Mouse (Mus musculus): Measurements from ENCODE around the gene Txndc9.
"Not testable (repeated sequence)": the region's sequence is repeated elsewhere in the genome, so short reads cannot be mapped to it uniquely, and the experiment has no call there.

Gene Txndc9

DNA sequence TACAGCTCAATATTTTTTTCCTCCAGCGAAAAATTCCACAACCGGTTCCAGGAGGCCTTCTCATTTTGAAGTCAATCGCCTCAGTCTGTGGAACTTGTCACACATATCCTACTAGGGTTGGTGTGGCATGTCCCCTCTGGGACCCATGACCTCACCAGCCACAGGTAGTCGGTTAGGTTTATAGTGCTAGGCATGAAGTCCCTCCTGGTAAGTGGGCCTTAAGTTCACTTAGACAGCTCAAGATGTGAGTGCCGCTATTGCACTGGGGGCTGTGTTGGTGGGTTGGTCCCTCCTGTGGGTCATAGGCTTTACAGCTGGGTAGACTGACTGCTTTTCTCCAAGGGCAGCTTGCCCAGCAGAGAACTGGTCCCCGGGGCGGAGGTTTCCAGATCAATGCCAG lies 20.4 kb downstream of the Txndc9 start:
- no peak for ATAC-seq (ENCODE audit: insufficient number of reproducible peaks, low FRiP score, low TSS enrichment)

DNA sequence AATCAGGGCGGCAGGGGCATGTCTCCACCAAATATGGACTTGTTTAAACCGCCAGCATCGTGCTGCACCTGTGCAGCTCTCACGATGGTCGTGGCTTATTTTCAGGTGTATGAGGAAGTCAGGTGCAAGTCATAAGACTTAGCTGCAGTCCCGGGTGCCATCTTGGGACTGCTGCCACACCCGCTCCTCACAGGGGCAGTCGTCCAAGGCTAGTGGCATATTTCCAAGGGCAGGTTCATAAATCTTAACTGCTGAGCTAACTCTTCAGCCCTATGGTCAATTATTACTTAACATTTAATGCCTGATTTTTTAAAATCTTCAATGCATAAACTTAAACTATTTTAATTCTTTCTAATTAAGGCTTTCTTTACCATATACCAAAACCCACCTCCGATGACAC lies 21.0 kb downstream of the Txndc9 start:
- ATAC-seq (ENCODE audit: insufficient number of reproducible peaks, low FRiP score, low TSS enrichment), result not testable (repeated sequence)

DNA sequence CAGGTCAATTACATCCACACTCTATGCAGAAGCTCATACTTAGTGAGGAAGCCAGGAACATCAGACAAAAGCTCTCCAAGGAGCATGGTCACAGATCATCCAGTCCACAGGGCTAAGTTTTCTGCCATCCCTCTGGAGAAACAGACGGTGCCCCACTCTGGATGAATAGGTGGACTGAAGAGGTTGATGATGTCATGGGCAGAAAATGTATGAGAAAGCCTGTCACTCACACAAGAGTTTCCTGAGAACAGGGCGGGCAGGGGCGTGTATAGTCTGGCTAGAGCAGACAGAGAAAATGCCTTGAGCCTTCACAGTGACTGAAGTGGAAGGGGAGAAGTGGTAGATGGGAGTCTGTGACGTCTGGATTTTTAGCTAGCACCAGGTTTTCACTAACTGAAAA lies 26.2 kb downstream of the Txndc9 start:
- ATAC-seq (ENCODE audit: insufficient number of reproducible peaks, low FRiP score, low TSS enrichment), result no peak

DNA sequence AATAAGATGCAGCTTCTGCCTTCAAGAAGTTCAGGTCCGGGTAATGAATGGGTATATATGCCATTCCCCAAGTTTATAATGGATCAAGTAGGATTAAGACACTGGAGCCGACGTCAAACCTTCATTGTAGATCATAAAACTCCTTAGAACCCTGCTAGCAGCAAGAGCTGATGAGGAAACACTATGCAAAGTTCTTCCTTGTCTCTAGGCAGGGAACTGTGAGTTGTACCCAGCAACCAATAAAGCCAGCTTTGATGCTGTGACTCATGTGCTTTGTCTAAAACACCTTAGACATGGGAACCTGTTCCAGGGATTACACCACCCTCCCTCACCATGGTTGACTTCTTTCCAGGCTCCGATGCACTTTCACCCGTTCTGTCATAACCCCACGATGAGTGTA lies 28.9 kb downstream of the Txndc9 start:
- ATAC-seq (ENCODE audit: insufficient number of reproducible peaks, low FRiP score, low TSS enrichment), result no peak

DNA sequence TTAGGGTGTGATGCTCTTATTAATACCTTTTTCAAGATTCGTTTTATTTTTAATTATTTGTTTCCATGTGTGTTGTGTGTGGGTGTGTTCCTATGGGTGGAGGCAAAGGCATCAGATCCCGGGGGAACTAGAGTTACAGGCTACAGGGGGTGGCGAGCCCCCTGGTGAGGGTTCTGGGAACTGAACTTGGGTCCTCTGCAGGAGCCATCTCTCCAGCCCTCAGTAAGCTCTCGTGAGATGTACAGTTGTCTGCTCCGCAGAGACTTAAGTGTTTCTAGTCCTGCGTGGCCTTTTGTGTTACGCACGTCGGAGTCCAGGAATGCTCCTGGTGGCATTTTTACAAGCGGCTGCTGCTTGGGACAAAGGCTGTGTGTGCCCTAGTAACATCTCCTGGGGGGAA lies 32.1 kb downstream of the Txndc9 start:
- no peak for ATAC-seq (ENCODE audit: insufficient number of reproducible peaks, low FRiP score, low TSS enrichment)

DNA sequence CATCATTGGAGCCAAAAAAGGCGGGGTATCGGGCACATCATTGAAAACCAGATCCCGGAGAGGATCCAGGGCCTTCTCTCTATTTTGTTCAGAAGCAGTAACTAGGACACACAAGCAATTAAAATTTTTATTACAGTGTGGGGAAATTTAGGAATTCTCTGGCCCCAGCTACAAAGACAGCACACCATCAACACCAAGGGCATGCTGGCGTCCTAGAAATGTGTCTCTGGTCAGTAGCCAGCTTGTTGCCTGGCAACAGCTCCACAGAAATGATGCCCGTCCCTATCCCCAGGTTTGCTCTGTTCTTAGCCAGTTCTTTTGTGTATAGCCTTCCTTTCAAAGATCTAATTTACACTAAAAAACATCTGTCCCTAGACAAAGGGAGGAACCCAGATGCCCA lies 38.2 kb downstream of the Txndc9 start:
- no peak for ATAC-seq (ENCODE audit: insufficient number of reproducible peaks, low FRiP score, low TSS enrichment)

DNA sequence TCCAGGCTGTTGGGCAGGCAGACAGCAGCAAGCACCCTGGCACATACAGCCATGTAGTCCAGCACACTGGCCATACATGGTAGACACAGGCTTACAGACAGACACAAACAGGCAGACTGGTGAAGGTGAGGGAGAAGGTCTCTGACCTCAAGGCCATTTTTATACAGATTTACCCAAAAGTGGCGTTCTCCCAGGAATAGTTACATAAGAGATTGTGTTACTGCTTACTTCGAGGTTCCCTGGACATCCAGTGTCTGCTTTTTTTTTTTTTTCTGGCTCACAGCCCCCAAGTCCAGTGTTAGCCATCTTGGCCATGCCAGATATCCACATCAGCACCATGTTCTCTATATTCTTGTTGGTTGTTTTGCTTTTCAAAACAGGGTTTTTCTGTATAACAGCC lies 39.2 kb downstream of the Txndc9 start:
- ATAC-seq (ENCODE audit: insufficient number of reproducible peaks, low FRiP score, low TSS enrichment), result no peak

DNA sequence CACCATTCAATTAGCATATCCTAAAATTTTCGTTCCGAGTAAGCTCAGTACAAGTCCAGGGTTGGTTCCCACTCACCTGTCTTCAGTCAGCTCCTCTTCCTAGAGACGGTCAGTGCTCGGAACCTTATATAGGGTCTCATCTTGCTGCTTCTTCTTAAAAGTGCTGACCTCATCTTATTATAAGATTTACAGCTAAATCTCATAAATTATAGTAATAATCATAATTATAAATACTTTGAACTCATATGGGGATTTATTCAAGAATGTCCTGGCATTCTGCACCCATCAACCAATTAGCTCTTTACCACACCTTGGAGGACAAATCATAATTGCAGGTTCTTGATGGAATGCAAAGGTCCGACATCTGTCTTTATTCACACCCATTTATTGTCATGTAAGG lies 40.0 kb downstream of the Txndc9 start, which contains the start of gene Lyg1:
Gene Lyg1, minus strand, starts transcription at position 101 of the 400 bp plus-strand sequence.
- ATAC-seq (ENCODE audit: insufficient number of reproducible peaks, low FRiP score, low TSS enrichment), result no peak

DNA sequence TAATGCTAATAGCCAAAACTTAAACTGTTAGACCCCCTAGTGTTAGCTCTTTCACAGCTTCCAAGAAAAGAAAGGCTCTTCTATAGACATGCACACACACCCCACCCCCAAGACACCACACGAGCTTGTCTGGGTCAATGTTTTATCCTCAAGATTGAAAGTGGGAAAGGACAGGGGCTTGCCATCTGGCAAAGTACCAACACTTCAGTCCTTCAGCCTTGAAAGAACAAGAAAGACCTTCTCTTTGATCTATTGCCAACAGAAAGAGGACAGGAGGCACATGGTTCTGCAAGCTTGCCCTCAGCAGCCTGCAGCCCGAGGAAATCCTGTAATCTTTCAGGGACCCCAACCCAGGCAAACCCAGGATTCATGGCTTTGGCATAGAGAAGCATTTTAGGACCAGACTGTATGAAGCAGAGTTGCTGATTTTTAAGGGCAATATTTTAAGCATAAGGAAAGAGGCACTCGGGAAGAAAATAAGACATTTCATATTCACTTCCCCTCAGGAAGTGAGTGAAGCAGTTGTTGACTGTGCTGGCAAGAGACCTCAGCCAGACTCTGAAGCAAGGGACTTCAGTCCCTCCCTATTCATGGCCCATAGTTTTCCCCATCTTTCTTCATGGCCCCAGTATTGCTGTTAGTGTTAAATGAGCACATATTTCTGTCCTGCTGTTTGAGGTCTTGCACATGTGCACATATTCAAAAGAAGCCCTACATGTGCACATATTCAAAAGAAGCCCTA lies 40.8 kb downstream of the Txndc9 start:
- no peak for ATAC-seq (ENCODE audit: insufficient number of reproducible peaks, low FRiP score, low TSS enrichment)

DNA sequence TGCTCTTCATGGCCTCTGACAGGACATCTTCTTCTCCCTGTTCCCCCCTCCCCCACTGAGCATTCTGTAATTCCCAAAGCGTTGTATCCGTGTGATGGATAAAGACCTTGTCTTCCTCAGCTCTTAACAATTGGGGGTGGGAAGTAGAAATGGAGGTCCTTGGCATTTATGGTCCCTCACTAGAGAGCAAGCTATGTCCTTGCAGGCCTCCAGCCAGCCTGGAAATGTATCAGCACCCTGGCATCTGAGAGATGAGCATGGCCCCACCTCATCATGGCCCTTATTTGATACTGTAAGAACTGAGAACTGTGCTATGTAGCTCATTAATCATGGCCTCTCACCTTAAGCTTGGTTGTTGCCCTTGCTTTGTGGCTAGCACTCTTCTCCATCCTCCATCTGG lies 42.4 kb downstream of the Txndc9 start:
- ATAC-seq (ENCODE audit: insufficient number of reproducible peaks, low FRiP score, low TSS enrichment), result no peak

DNA sequence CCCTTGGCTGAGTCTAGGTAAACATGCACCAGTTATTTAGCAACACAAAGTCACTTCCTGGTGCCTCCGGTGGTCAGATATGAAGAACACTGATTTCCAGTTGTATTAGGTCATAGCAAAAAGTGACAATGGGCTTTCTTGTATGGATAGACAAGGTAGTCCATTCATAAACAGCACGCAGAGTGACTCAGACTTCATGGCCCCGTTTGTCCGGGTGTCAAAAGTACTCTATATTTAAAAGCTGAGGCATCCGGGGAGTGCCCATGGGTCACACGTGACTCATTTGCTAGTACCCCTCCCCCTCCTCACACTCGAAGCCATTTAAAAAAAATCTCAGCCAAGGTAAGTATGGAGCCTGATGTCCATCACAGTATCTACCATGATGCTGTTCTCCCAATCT lies 42.9 kb downstream of the Txndc9 start:
- no peak for ATAC-seq (ENCODE audit: insufficient number of reproducible peaks, low FRiP score, low TSS enrichment)

DNA sequence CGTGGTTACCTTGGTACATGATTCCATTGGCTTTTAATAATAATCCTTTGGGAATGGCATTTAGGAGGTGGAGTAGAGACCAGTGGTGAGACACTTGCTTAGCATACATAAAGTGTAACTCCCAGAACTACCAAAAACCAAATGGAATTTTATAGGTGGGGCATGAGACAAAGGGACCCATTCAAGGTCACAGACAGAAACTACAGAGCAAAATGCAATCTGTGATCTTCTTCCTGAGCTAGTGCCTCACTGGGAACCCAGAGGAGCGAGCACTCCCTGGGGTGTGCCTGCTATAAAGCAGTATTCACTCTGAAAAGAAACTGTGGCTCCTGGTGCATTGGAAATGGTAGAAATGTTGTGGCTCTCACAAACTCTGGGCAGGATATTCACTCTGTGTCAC lies 48.8 kb downstream of the Txndc9 start:
- no peak for ATAC-seq (ENCODE audit: insufficient number of reproducible peaks, low FRiP score, low TSS enrichment)
